8 mouse cellular contexts compared by ENCODE assay signal in genomic region chr2:121452990-121453389, GRCm38 (mm10). TPM values are rescaled to one million over a fixed set of nuclear protein-coding genes. Genes with fewer than 3 reads are reported as not detected.
DNase-seq lines count a peak whose midpoint lies in the region; ATAC-seq lines count a peak whose summit lies in the region.

Hypk (plus strand) TSS chr2:121453290.

- peaks cover 7% of the 10 kb centered on the region; the same call in 1 of the 2 replicates for H3K4me1 ChIP-seq in neural tube, embryonic 11.5 days (ENCODE audit: control insufficient read depth, insufficient read depth, low read length)
- H3K4me1 ChIP-seq in embryonic facial prominence, embryonic 15.5 days, result peaks cover 39% of the 10 kb centered on the region
- H3K4me1 ChIP-seq in limb, embryonic 11.5 days (ENCODE audit: control insufficient read depth, insufficient read depth, low read length), result peaks cover 15% of the 10 kb centered on the region

- intact Hi-C loops in heart, postnatal 10 days (cut with DNase I), result no loop called here

- no peak within 1 kb of the TSS for H3K9ac ChIP-seq in neural tube, embryonic 11.5 days (ENCODE audit: low read length)
- H3K9ac ChIP-seq in embryonic facial prominence, embryonic 15.5 days, result no peak within 1 kb of the TSS
- no peak within 1 kb of the TSS for H3K9ac ChIP-seq in limb, embryonic 11.5 days (ENCODE audit: low read length)

- DNase-seq in neural tube, embryonic 11.5 days (ENCODE audit: low spot score), result no peak
- DNase-seq in neural tube, embryonic 10.5 days (ENCODE audit: extremely low spot score, low spot score), result no peak
- no peak for DNase-seq in heart, postnatal 10 days
- no peak for DNase-seq in limb, embryonic 11.5 days (ENCODE audit: low spot score)
- DNase-seq in retina, postnatal 1 day, result no peak
- DNase-seq in embryo, embryonic 11 days, result no peak

- H3K4me2 ChIP-seq in neural tube, embryonic 11.5 days (ENCODE audit: low read depth), result no peak within 1 kb of the TSS
- no peak within 1 kb of the TSS for H3K4me2 ChIP-seq in embryonic facial prominence, embryonic 15.5 days (replicated peaks)
- no peak within 1 kb of the TSS for H3K4me2 ChIP-seq in limb, embryonic 11.5 days (ENCODE audit: low read depth, severe bottlenecking)

- no peak for ATAC-seq in neural tube, embryonic 11.5 days (ENCODE audit: insufficient read depth, low FRiP score, low TSS enrichment)
- ATAC-seq in embryonic facial prominence, embryonic 15.5 days (ENCODE audit: insufficient number of reproducible peaks, low FRiP score, low TSS enrichment, low read depth), result no peak
- ATAC-seq in limb, embryonic 11.5 days (ENCODE audit: insufficient number of reproducible peaks, low FRiP score, low TSS enrichment, low read depth), result no peak
- ATAC-seq in neutrophil, adult 5-6 weeks (ENCODE audit: extremely low read depth, insufficient number of reproducible peaks, low FRiP score, poor library complexity, severe bottlenecking), result no peak

- H3K27ac ChIP-seq in neural tube, embryonic 11.5 days (ENCODE audit: low read depth, low read length), result no peak within 1 kb of the TSS
- H3K27ac ChIP-seq in embryonic facial prominence, embryonic 15.5 days (replicated peaks), result no peak within 1 kb of the TSS
- no peak within 1 kb of the TSS for H3K27ac ChIP-seq in limb, embryonic 11.5 days (replicated peaks; ENCODE audit: low read depth, low read length)

- no peak within 1 kb of the TSS for H3K4me3 ChIP-seq in neural tube, embryonic 11.5 days (ENCODE audit: low read depth, low read length)
- no peak within 1 kb of the TSS for H3K4me3 ChIP-seq in embryonic facial prominence, embryonic 15.5 days (replicated peaks)
- no peak within 1 kb of the TSS for H3K4me3 ChIP-seq in limb, embryonic 11.5 days (ENCODE audit: low read depth, low read length)

- 0 out of 2 replicates have a peak, but pooled peaks cover 7% of the 10 kb centered on the region for H3K36me3 ChIP-seq in neural tube, embryonic 11.5 days (ENCODE audit: control insufficient read depth, insufficient read depth, low read length)
- peaks cover 29% of the 10 kb centered on the region for H3K36me3 ChIP-seq in embryonic facial prominence, embryonic 15.5 days
- peaks cover 7% of the 10 kb centered on the region; the same call in 1 of the 2 replicates for H3K36me3 ChIP-seq in limb, embryonic 11.5 days (ENCODE audit: control insufficient read depth, insufficient read depth, low read length)

- 91% methylated on average over 4 of the region's 4 CpGs for WGBS in neural tube, embryonic 11.5 days
- 64% methylated on average over 4 of the region's 4 CpGs for WGBS in embryonic facial prominence, embryonic 15.5 days
- WGBS in limb, embryonic 11.5 days, result 87% methylated on average over 4 of the region's 4 CpGs

- no peaks in the 10 kb centered on the region for H3K9me3 ChIP-seq in neural tube, embryonic 11.5 days (ENCODE audit: control insufficient read depth, low read length)
- H3K9me3 ChIP-seq in embryonic facial prominence, embryonic 15.5 days (replicated peaks), result no peaks in the 10 kb centered on the region
- no peaks in the 10 kb centered on the region for H3K9me3 ChIP-seq in limb, embryonic 11.5 days (ENCODE audit: control insufficient read depth, low read length)

- no peaks in the 10 kb centered on the region for H3K27me3 ChIP-seq in neural tube, embryonic 11.5 days (ENCODE audit: control insufficient read depth, insufficient read depth, low read length)
- H3K27me3 ChIP-seq in embryonic facial prominence, embryonic 15.5 days, result no peaks in the 10 kb centered on the region
- H3K27me3 ChIP-seq in limb, embryonic 11.5 days (ENCODE audit: control insufficient read depth, insufficient read depth, low read length), result no peaks in the 10 kb centered on the region

RNA-seq across cellular contexts. Expression of gene Hypk, which starts in this region (rescaled TPM):
- polyA plus RNA-seq in neural tube, embryonic 11.5 days (2014; fragmentation: Nextera tagmentation; extraction: Ambion mirVana), result 105 and 116 TPM in 2 replicates
- polyA plus RNA-seq in embryonic facial prominence, embryonic 15.5 days (2015; fragmentation: Nextera tagmentation; extraction: Ambion mirVana), result 101 and 108 TPM in 2 replicates
- 10 to 100 TPM; 22.1 to 23.2 TPM for total RNA-seq in heart, postnatal 10 days (2021)
- 122 and 124 TPM in 2 replicates for polyA plus RNA-seq in limb, embryonic 11.5 days (2014; fragmentation: Nextera tagmentation; extraction: Ambion mirVana)
- total RNA-seq in neutrophil, adult 5-6 weeks (2017), result 96.9 and 98.5 TPM in 2 replicates
